Mouse (Mus musculus) heart, postnatal 0 days (tissue): ENCODE measurements around the gene Serpinb6a. TPM values are rescaled to one million over a fixed set of nuclear protein-coding genes. Genes with fewer than 3 reads are reported as not detected.

ENCODE experiments used
- ATAC-seq: fragments of 200-750 bp; cut with Nextera tagmentation; 2 replicates; pipeline ENCODE4 v1.8.0; 2017; ENCODE audit warnings: low read depth, moderate number of reproducible peaks, moderate library complexity; ENCODE audit not compliant: insufficient read depth
- DNase-seq: peaks from one replicate; pipeline ENCODE4 v3.0.0-alpha.2; 2016; ENCODE audit warnings: low spot score
- H3K27ac ChIP-seq: fragments of 300-500 bp; sonication (generic); 2 replicates; pipeline ENCODE4 v1.5.1; 2014; ENCODE audit warnings: low read depth, mild to moderate bottlenecking
- H3K27me3 ChIP-seq: fragments of 300-500 bp; sonication (generic); 2 replicates; pipeline ENCODE4 v1.6.1; 2014; ENCODE audit warnings: low read length, mixed read lengths; ENCODE audit not compliant: control insufficient read depth, insufficient read depth
- H3K36me3 ChIP-seq: fragments of 300-500 bp; sonication (generic); replicated peaks from 2 replicates; pipeline ENCODE4 v1.6.1; 2014; ENCODE audit warnings: low read length, mixed read lengths; ENCODE audit not compliant: control insufficient read depth, insufficient read depth
- H3K4me1 ChIP-seq: fragments of 300-500 bp; sonication (generic); 2 replicates; pipeline ENCODE4 v1.6.1; 2014; ENCODE audit warnings: antibody characterized with exemption; ENCODE audit not compliant: control insufficient read depth, insufficient read depth
- H3K4me2 ChIP-seq: fragments of 300-500 bp; sonication (generic); 2 replicates; pipeline ENCODE4 v1.6.1; 2014; ENCODE audit warnings: low read depth, mild to moderate bottlenecking, low read length, moderate library complexity
- H3K4me3 ChIP-seq: fragments of 300-500 bp; sonication (generic); 2 replicates; pipeline ENCODE4 v1.5.1; 2014; ENCODE audit warnings: low read depth, low read length
- H3K9ac ChIP-seq: fragments of 300-500 bp; sonication (generic); replicated peaks from 2 replicates; pipeline ENCODE4 v1.6.1; 2014; ENCODE audit warnings: low read depth, low read length, mixed read lengths
- H3K9me3 ChIP-seq: fragments of 300-500 bp; sonication (generic); replicated peaks from 2 replicates; pipeline ENCODE4 v1.6.1; 2016; ENCODE audit warnings: low read length; ENCODE audit not compliant: control insufficient read depth
- CTCF ChIP-seq: IDR thresholded peaks from 2 replicates; pipeline ENCODE4 v1.5.1; 2016; ENCODE audit warnings: antibody characterized with exemption, control low read depth, low read depth
- EP300 ChIP-seq: IDR thresholded peaks from 2 replicates; pipeline ENCODE4 v1.6.1; 2016; ENCODE audit warnings: antibody characterized with exemption, low read depth
- WGBS: fragments of 180-500 bp; shearing (Covaris S2); extraction: QIAGEN DNeasy Blood & Tissue Kit; methylation state at CpG from one replicate; pipeline ENCODE4 v1.1.7; 2014; 5-methylcytosine and 5-hydroxymethylcytosine counted together
- polyA plus RNA-seq: library from polyadenylated mRNA; unstranded; fragments of >200 nt; fragmentation: Nextera tagmentation; extraction: Ambion mirVana; gene quantifications from 2 replicates; pipeline ENCODE4 v1.2.1, GENCODE M21; 2015
- total RNA-seq: library from RNA; depleted of rRNA; stranded (reverse); fragments of >200 nt; gene quantifications from 2 replicates; pipeline ENCODE4 v1.2.3, GENCODE M21; 2014; ENCODE audit warnings: low replicate concordance; rRNA removed

Serpinb6a gene
- total and polyA plus RNA-seq, 2 experiments from 2014 or later = 80.2 to 149 TPM

DNA sequence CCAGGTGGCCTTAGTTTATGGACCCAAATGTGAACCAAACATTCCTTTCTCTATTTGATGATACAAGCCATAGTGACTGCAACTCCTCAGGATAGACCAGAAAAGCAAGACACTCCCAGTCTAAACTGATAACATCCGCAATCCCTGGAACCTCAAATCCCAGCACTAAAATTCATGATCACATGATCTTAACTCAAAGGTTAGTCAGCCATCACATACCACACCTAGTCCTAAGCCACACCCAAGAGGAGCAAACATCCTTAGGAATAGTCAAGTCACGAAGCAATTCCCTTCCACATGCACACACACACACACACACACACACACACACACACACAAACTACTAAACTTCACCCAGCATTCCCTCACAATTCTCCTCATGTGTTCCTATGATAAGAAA, 99.3 kb downstream of the Serpinb6a start:
- Histone ChIP-seq H3K4me2 (no peak overlapping the region), H3K27ac (no peak overlapping the region), H3K36me3 (no peaks in the 10 kb centered on the region), H3K9ac (no peak overlapping the region), H3K9me3 (no peaks in the 10 kb centered on the region), H3K27me3 (no peaks in the 10 kb centered on the region), H3K4me1 (no peaks in the 10 kb centered on the region), H3K4me3 (no peak overlapping the region)
- TF ChIP-seq EP300 = no peak
- TF ChIP-seq CTCF = no peak
- ATAC-seq = no peak
- no peak for DNase-seq
- WGBS = 91% methylated on average over 2 of the region's 2 CpGs

DNA sequence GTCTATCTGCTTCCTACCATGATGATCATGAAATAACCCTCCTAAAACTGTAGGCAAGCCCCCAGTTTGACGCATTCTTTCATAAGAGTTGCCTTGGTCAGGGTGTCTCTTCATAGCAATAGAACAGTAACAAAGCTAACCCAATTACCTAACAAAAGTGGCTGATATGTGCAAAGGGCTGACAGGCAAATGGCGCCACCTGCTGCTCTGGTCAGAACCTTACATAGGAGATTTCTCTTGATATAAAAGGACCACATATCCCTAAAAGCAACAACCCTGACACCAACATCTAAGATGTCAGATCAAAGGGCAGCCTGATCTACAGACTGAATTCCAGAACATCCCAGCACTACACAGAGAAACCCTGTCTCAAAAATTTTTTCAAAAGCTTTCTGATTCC, 108.4 kb downstream of the Serpinb6a start:
- TF ChIP-seq CTCF (peak; percentile 53), EP300 (no peak)
- Histone ChIP-seq H3K4me1 (no peaks in the 10 kb centered on the region), H3K9me3 (no peaks in the 10 kb centered on the region), H3K36me3 (no peaks in the 10 kb centered on the region), H3K27ac (no peak overlapping the region), H3K4me3 (no peak overlapping the region), H3K27me3 (no peaks in the 10 kb centered on the region), H3K4me2 (no peak overlapping the region), H3K9ac (no peak overlapping the region)
- ATAC-seq (no peak), DNase-seq (peak; percentile 17)
- 38% methylated on average over 2 of the region's 2 CpGs for WGBS

Other genes starting within 250 kb of the Serpinb6a start
- gene Serpinb6e, start 159.4 kb downstream of the Serpinb6a start, total RNA-seq = not detected in 2 replicates
- not detected in 2 replicates for gene Serpinb6e, start 159.4 kb downstream of the Serpinb6a start, polyA plus RNA-seq
- not detected in 2 replicates for gene Serpinb6c, start 97.1 kb downstream of the Serpinb6a start, total RNA-seq
- gene Serpinb6c, start 97.1 kb downstream of the Serpinb6a start, polyA plus RNA-seq = not detected in 2 replicates
- gene Nqo2, start 38.1 kb downstream of the Serpinb6a start, total RNA-seq = 20.8 and 28.3 TPM in 2 replicates
- gene Nqo2, start 38.1 kb downstream of the Serpinb6a start, polyA plus RNA-seq = 26.9 and 27.0 TPM in 2 replicates
- gene Ripk1, start 431 bp downstream of the Serpinb6a start, total RNA-seq = 6.1 and 9.5 TPM in 2 replicates
- gene Ripk1, start 431 bp downstream of the Serpinb6a start, polyA plus RNA-seq = 4.7 and 4.8 TPM in 2 replicates
- gene Bphl, start 34.8 kb upstream of the Serpinb6a start, total RNA-seq = 57.1 and 64.2 TPM in 2 replicates
- gene Bphl, start 34.8 kb upstream of the Serpinb6a start, polyA plus RNA-seq = 53.2 and 58.9 TPM in 2 replicates
- 291 and 343 TPM in 2 replicates for gene Tubb2a, start 75.2 kb upstream of the Serpinb6a start, total RNA-seq
- 90.8 and 105 TPM in 2 replicates for gene Tubb2a, start 75.2 kb upstream of the Serpinb6a start, polyA plus RNA-seq
- gene Tubb2b, start 127.7 kb upstream of the Serpinb6a start, total RNA-seq = 157 and 227 TPM in 2 replicates
- 16.9 and 19.7 TPM in 2 replicates for gene Tubb2b, start 127.7 kb upstream of the Serpinb6a start, polyA plus RNA-seq
- 58.0 and 108 TPM in 2 replicates for gene Psmg4, start 160.2 kb upstream of the Serpinb6a start, total RNA-seq
- gene Psmg4, start 160.2 kb upstream of the Serpinb6a start, polyA plus RNA-seq = 86.3 and 87.8 TPM in 2 replicates